In genomic region chr13:82620749-82621148, GRCm38 (mm10) we compare ENCODE assay signal across 17 mouse cellular contexts.
DNase-seq lines count a peak whose midpoint lies in the region; ATAC-seq lines count a peak whose summit lies in the region.
"Had no signal": no experiment of that assay in that cellular context is flagged by ENCODE, and none has a peak within 500 bp of the region (broad histone marks: within the 10 kb centered on the region; RNA-seq: fewer than 3 reads in every experiment).

No protein-coding gene starts in this region.

- WGBS in forebrain, embryonic 11.5 days: 33% methylated on average over 1 of the region's 1 CpGs
- 83% methylated on average over 1 of the region's 1 CpGs for WGBS in forebrain, embryonic 10.5 days
- WGBS in forebrain, embryonic 15.5 days: 5% methylated on average over 1 of the region's 1 CpGs
- 13% methylated on average over 1 of the region's 1 CpGs for WGBS in neural tube, embryonic 14.5 days

- H3K36me3 ChIP-seq in forebrain, embryonic 11.5 days (ENCODE audit: control insufficient read depth, insufficient read depth, low read length): no peaks in the 10 kb centered on the region
- no peaks in the 10 kb centered on the region for H3K36me3 ChIP-seq in forebrain, embryonic 10.5 days (replicated peaks)
- H3K36me3 ChIP-seq in forebrain, embryonic 15.5 days: no peaks in the 10 kb centered on the region
- H3K36me3 ChIP-seq in neural tube, embryonic 14.5 days (ENCODE audit: control insufficient read depth, insufficient read depth, low read length): no peaks in the 10 kb centered on the region
- H3K36me3 ChIP-seq: embryonic facial prominence, embryonic 12.5 days; stomach, embryonic 15.5 days had no signal

- H3K9ac ChIP-seq in forebrain, embryonic 11.5 days (ENCODE audit: low read length): no peak overlapping the region
- H3K9ac ChIP-seq in forebrain, embryonic 15.5 days (replicated peaks): no peak overlapping the region
- H3K9ac ChIP-seq in neural tube, embryonic 14.5 days (replicated peaks; ENCODE audit: low read depth, low read length): no peak overlapping the region
- H3K9ac ChIP-seq: embryonic facial prominence, embryonic 12.5 days; lung, embryonic 14.5 days; stomach, embryonic 15.5 days had no signal

- H3K27me3 ChIP-seq in forebrain, embryonic 11.5 days (ENCODE audit: control insufficient read depth, insufficient read depth, low read length): no peaks in the 10 kb centered on the region
- H3K27me3 ChIP-seq in forebrain, embryonic 10.5 days (ENCODE audit: poor library complexity, severe bottlenecking): no peaks in the 10 kb centered on the region
- H3K27me3 ChIP-seq in forebrain, embryonic 15.5 days: no peaks in the 10 kb centered on the region
- no peaks in the 10 kb centered on the region for H3K27me3 ChIP-seq in neural tube, embryonic 14.5 days (ENCODE audit: control insufficient read depth, insufficient read depth, low read length)
- H3K27me3 ChIP-seq: CH12.LX; embryonic facial prominence, embryonic 12.5 days; stomach, embryonic 15.5 days had no signal

- no peak overlapping the region for H3K27ac ChIP-seq in forebrain, embryonic 11.5 days (ENCODE audit: low read depth, low read length)
- no peak overlapping the region for H3K27ac ChIP-seq in forebrain, embryonic 10.5 days
- peak overlapping the region; percentile 14; the same call in 1 of the 2 replicates for H3K27ac ChIP-seq in forebrain, embryonic 15.5 days (replicated peaks)
- no peak overlapping the region for H3K27ac ChIP-seq in neural tube, embryonic 14.5 days (ENCODE audit: low read depth, low read length)
- H3K27ac ChIP-seq: embryonic facial prominence, embryonic 12.5 days; stomach, embryonic 15.5 days had no signal

- peak; percentile 91 for ATAC-seq in forebrain, embryonic 11.5 days (replicated peaks; ENCODE audit: low FRiP score)
- ATAC-seq in forebrain, embryonic 15.5 days (replicated peaks): peak; percentile 87
- ATAC-seq in neural tube, embryonic 14.5 days (ENCODE audit: low read depth): peak; percentile 90
- no peak for ATAC-seq in activated CD4-positive, CD25-positive, alpha-beta regulatory T cell, adult 4 months
- ATAC-seq: intestine, embryonic 16.5 days had no signal

- no peaks in the 10 kb centered on the region for H3K9me3 ChIP-seq in forebrain, embryonic 11.5 days (ENCODE audit: control insufficient read depth, low read length)
- H3K9me3 ChIP-seq in forebrain, embryonic 10.5 days: no peaks in the 10 kb centered on the region
- no peaks in the 10 kb centered on the region for H3K9me3 ChIP-seq in forebrain, embryonic 15.5 days
- H3K9me3 ChIP-seq in neural tube, embryonic 14.5 days (ENCODE audit: control insufficient read depth, low read length): no peaks in the 10 kb centered on the region
- H3K9me3 ChIP-seq: embryonic facial prominence, embryonic 12.5 days; stomach, embryonic 15.5 days had no signal

- H3K4me3 ChIP-seq in forebrain, embryonic 11.5 days (ENCODE audit: low read depth, low read length): no peak overlapping the region
- no peak overlapping the region for H3K4me3 ChIP-seq in forebrain, embryonic 10.5 days
- no peak overlapping the region for H3K4me3 ChIP-seq in forebrain, embryonic 15.5 days
- no peak overlapping the region for H3K4me3 ChIP-seq in neural tube, embryonic 14.5 days (ENCODE audit: low read depth, low read length)
- H3K4me3 ChIP-seq: embryonic facial prominence, embryonic 12.5 days; stomach, embryonic 15.5 days had no signal

- no peak for DNase-seq in forebrain, embryonic 11.5 days (ENCODE audit: low spot score)
- no peak for DNase-seq in forebrain, embryonic 10.5 days (ENCODE audit: extremely low spot score, low spot score)
- peak; percentile 29 for DNase-seq in mesoderm, embryonic 11.5 days (ENCODE audit: low read depth, low spot score)
- no peak for DNase-seq in adrenal gland, adult (ENCODE audit: inconsistent age in 2 of 2, low spot score in 1 of 2)
- DNase-seq in spleen, postnatal 4 days (ENCODE audit: low spot score in 2 of 2): no peak
- DNase-seq: cerebellum, postnatal 25 days; gastrocnemius, postnatal 10 days; heart, postnatal 14 days; kidney, postnatal 25 days; lung, embryonic 14.5 days had no signal

- H3K4me2 ChIP-seq in forebrain, embryonic 11.5 days (ENCODE audit: low read depth, low read length, severe bottlenecking): no peak overlapping the region
- H3K4me2 ChIP-seq in forebrain, embryonic 15.5 days (replicated peaks): no peak overlapping the region
- no peak overlapping the region for H3K4me2 ChIP-seq in neural tube, embryonic 14.5 days (ENCODE audit: low read depth, low read length)
- H3K4me2 ChIP-seq: embryonic facial prominence, embryonic 12.5 days; lung, embryonic 14.5 days; stomach, embryonic 15.5 days had no signal

- H3K4me1 ChIP-seq in forebrain, embryonic 11.5 days (replicated peaks; ENCODE audit: control insufficient read depth, insufficient read depth, low read length): no peaks in the 10 kb centered on the region
- H3K4me1 ChIP-seq in forebrain, embryonic 10.5 days: peaks cover 3% of the 10 kb centered on the region; the same call in 1 of the 2 replicates
- H3K4me1 ChIP-seq in forebrain, embryonic 15.5 days: peaks cover 19% of the 10 kb centered on the region
- no peaks in the 10 kb centered on the region; the same call in 1 of the 2 replicates for H3K4me1 ChIP-seq in neural tube, embryonic 14.5 days (ENCODE audit: control insufficient read depth, insufficient read depth, low read length)
- H3K4me1 ChIP-seq: embryonic facial prominence, embryonic 12.5 days; stomach, embryonic 15.5 days had no signal
